Mouse (Mus musculus) left cerebral cortex, adult 18-20 months (tissue): ENCODE results near the gene Gm45713. TPM values are rescaled to one million over a fixed set of nuclear protein-coding genes. Genes with fewer than 3 reads are reported as not detected.

ENCODE experiments used
- DNase-seq, 2 experiments: peaks; one replicate each; pipeline ENCODE4 v3.0.0; 2021 to 2022; ENCODE audit warnings: low spot score in 2 of 2, mixed read lengths in 1 of 2
- microRNA-seq, 2 experiments: library from miRNA; unstranded; fragments of <30 nt; microRNA quantifications; one replicate each; pipeline ENCODE4 v1.2.0; 2021
- total RNA-seq, 2 experiments: library from RNA; stranded (reverse); gene quantifications; 2 replicates each; pipeline ENCODE4 v1.2.3; 2021

Gene Gm45713
- total RNA-seq, 2 experiments from 2014 or later: not detected

DNA sequence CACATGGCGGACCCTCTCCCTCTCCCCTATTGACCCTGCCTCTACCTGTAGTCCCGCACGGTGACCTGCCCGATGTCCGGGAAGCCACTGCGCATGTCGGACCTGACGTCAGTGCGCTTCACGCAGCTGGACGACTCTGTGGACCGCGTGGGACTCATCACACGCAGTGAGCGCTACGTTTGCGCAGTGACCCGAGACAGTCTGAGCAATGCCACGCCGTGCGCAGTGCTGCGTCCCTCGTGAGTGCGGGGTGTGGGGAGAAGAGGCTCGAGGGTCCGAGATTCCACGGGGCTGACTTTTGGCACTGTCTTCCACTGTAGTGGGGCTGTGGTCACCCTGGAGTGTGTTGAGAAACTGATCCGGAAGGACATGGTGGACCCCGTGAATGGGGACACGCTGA lies 59.5 kb downstream of the Gm45713 start:
- no peak for DNase-seq

Small RNA genes lying within 50 kb of the gene (microRNA-seq; reads per million reads assigned to microRNA genes)
- 1,405 to 1,951 reads per million in 2 experiments for gene Mir150
- gene Mir5121: 5.5 to 9.9 reads per million in 2 experiments
- gene Mir7055: 0.75 to 2.3 reads per million in 2 experiments

Other genes with a start within 250 kb of the Gm45713 start
- gene Med25, start 243.5 kb downstream of the Gm45713 start, total RNA-seq: 10 to 100 TPM; 85.9 to 94.9 TPM
- 10 to 100 TPM; 22.2 to 24.2 TPM for gene Fuz, start 240.2 kb downstream of the Gm45713 start, total RNA-seq
- gene Ap2a1, start 206.7 kb downstream of the Gm45713 start, total RNA-seq: 100 to 1,000 TPM; 328 to 355 TPM
- 1 to 10 TPM; 1.7 to 3.0 TPM for gene Tsks, start 193.0 kb downstream of the Gm45713 start, total RNA-seq
- 10 to 100 TPM; 98.3 to 98.4 TPM for gene Cpt1c, start 161.4 kb downstream of the Gm45713 start, total RNA-seq
- gene Prmt1, start 149.7 kb downstream of the Gm45713 start, total RNA-seq: 100 to 1,000 TPM; 174 to 178 TPM
- 10 to 100 TPM; 35.2 to 41.9 TPM for gene Irf3, start 138.6 kb downstream of the Gm45713 start, total RNA-seq
- gene Bcl2l12, start 137.5 kb downstream of the Gm45713 start, total RNA-seq: 1 to 10 TPM; 2.8 to 3.8 TPM
- gene Scaf1, start 119.9 kb downstream of the Gm45713 start, total RNA-seq: 100 to 1,000 TPM; 159 to 163 TPM
- gene Rras, start 118.3 kb downstream of the Gm45713 start, total RNA-seq: 10 to 100 TPM; 10.0 to 14.5 TPM
- 10 to 100 TPM; 63.3 to 67.5 TPM for gene Prr12, start 83.3 kb downstream of the Gm45713 start, total RNA-seq
- 10 to 100 TPM; 51.9 to 59.7 TPM for gene Nosip, start 73.8 kb downstream of the Gm45713 start, total RNA-seq
- gene Prrg2, start 73.6 kb downstream of the Gm45713 start, total RNA-seq: 1 to 10 TPM; 6.2 to 9.2 TPM
- 1 to 10 TPM; 5.9 to 6.0 TPM for gene Rcn3, start 44.0 kb downstream of the Gm45713 start, total RNA-seq
- 10 to 100 TPM; 19.6 to 20.1 TPM for gene Fcgrt, start 32.4 kb downstream of the Gm45713 start, total RNA-seq
- gene Rps11, start 11.8 kb downstream of the Gm45713 start, total RNA-seq: 100 to 1,000 TPM; 474 to 479 TPM
- 100 to 1,000 TPM; 712 to 811 TPM for gene Rpl13a, start 7.5 kb downstream of the Gm45713 start, total RNA-seq
- 1 to 10 TPM; 8.4 to 9.7 TPM for gene Flt3l, start 201 bp upstream of the Gm45713 start, total RNA-seq
- 10 to 100 TPM; 46.7 to 51.7 TPM for gene Pih1d1, start 18.1 kb upstream of the Gm45713 start, total RNA-seq
- 10 to 100 TPM; 12.7 to 15.1 TPM for gene Aldh16a1, start 18.4 kb upstream of the Gm45713 start, total RNA-seq
- 1,000 to 10,000 TPM; 1,307 TPM for gene Slc17a7, start 27.7 kb upstream of the Gm45713 start, total RNA-seq
- under 1 TPM; 0.26 to 0.40 TPM for gene Gfy, start 43.3 kb upstream of the Gm45713 start, total RNA-seq
- gene Pth2, start 44.8 kb upstream of the Gm45713 start, total RNA-seq: not detected
- 1 to 10 TPM; 4.9 to 9.7 TPM for gene Ccdc155, start 68.7 kb upstream of the Gm45713 start, total RNA-seq
- gene Dkkl1, start 75.9 kb upstream of the Gm45713 start, total RNA-seq: 10 to 100 TPM; 33.6 to 38.3 TPM
- 1 to 10 TPM; 2.1 to 4.3 TPM for gene Tead2, start 79.5 kb upstream of the Gm45713 start, total RNA-seq
- 1 to 10 TPM; 4.8 to 5.3 TPM for gene Cd37, start 102.9 kb upstream of the Gm45713 start, total RNA-seq
- 1 to 10 TPM; 1.7 to 1.9 TPM for gene Slc6a16, start 104.9 kb upstream of the Gm45713 start, total RNA-seq
- gene Slc6a21, start 141.3 kb upstream of the Gm45713 start, total RNA-seq: not detected
- 10 to 100 TPM; 19.0 to 26.5 TPM for gene Trpm4, start 197.5 kb upstream of the Gm45713 start, total RNA-seq
- gene Hrc, start 199.1 kb upstream of the Gm45713 start, total RNA-seq: under 1 TPM; 0.19 to 0.30 TPM
- 100 to 1,000 TPM; 154 to 170 TPM for gene Ppfia3, start 230.8 kb upstream of the Gm45713 start, total RNA-seq
- gene Lin7b, start 234.4 kb upstream of the Gm45713 start, total RNA-seq: 100 to 1,000 TPM; 133 to 165 TPM